Mouse (Mus musculus): ENCODE results near the gene Pik3r1.

- TF ChIP-seq CTCF (IDR thresholded peaks at IDR 0.05; ENCODE audit: low read depth) (no peak), EP300 (IDR thresholded peaks at IDR 0.05; ENCODE audit: low read depth) (no peak)
Observed at GRCm38 (mm10) chr13:101746012-101746595, 21.9 kb downstream of the Pik3r1 start.

All from liver, postnatal 0 days (tissue).